Mouse (Mus musculus) ES-E14 (cell line): ENCODE data around the gene Krt6b. TPM values are rescaled to one million over a fixed set of nuclear protein-coding genes. Genes with fewer than 3 reads are reported as not detected.
"Not testable (repeated sequence)": the region's sequence is repeated elsewhere in the genome, so short reads cannot be mapped to it uniquely, and the experiment has no call there.

ENCODE experiments used
- DNase-seq: peaks from one replicate; pipeline ENCODE4 v3.0.0-alpha.2; 2013; ENCODE audit warnings: low read depth, low spot score
- H3K27ac ChIP-seq: 2 replicates; pipeline ENCODE4 v1.5.1; 2012; ENCODE audit warnings: low read depth, mild to moderate bottlenecking, low read length, moderate library complexity, mixed read lengths; ENCODE audit not compliant: poor library complexity, insufficient read depth, severe bottlenecking
- H3K36me3 ChIP-seq: 2 replicates; pipeline ENCODE4 v1.6.1; 2012; ENCODE audit warnings: mild to moderate bottlenecking, low read length, moderate library complexity, mixed read lengths; ENCODE audit not compliant: control insufficient read depth, poor library complexity, insufficient read depth, severe bottlenecking
- H3K4me1 ChIP-seq, 2 experiments: fragments of 150-350 bp in 1 of 2; sonication (generic) in 1 of 2; 2 replicates each; pipeline ENCODE4 v1.6.1; 2012; ENCODE audit warnings: low read length in 2 of 2, mild to moderate bottlenecking in 1 of 2, mixed read lengths in 1 of 2; ENCODE audit not compliant: control insufficient read depth in 2 of 2, insufficient read depth in 2 of 2, poor library complexity in 1 of 2
- H3K4me3 ChIP-seq, 2 experiments: fragments of 150-350 bp in 1 of 2; sonication (generic) in 1 of 2; 2 replicates each; pipeline ENCODE4 v1.5.1; 2012; ENCODE audit warnings: low read length in 2 of 2, low read depth in 1 of 2, mild to moderate bottlenecking in 1 of 2, mixed read lengths in 1 of 2; ENCODE audit not compliant: insufficient read depth in 1 of 2, poor library complexity in 1 of 2, severe bottlenecking in 1 of 2
- H3K9ac ChIP-seq: 2 replicates; pipeline ENCODE4 v1.6.1; 2012; ENCODE audit warnings: low read depth, mild to moderate bottlenecking, low read length, mixed read lengths; ENCODE audit not compliant: poor library complexity, insufficient read depth, severe bottlenecking
- H3K9me3 ChIP-seq: fragments of 150-350 bp; sonication (generic); 2 replicates; pipeline ENCODE4 v1.6.1; 2012; ENCODE audit warnings: low read depth, mild to moderate bottlenecking, low read length; ENCODE audit not compliant: control insufficient read depth, insufficient read depth
- CHD2 ChIP-seq: IDR thresholded peaks from 2 replicates; pipeline ENCODE4 v1.6.1; 2014; ENCODE audit warnings: mild to moderate bottlenecking, low read depth, low read length, inconsistent platforms
- HCFC1 ChIP-seq: IDR thresholded peaks from 2 replicates; pipeline ENCODE4 v1.6.1; 2012; ENCODE audit warnings: low read length, inconsistent platforms, borderline replicate concordance; ENCODE audit not compliant: insufficient read depth
- MAFK ChIP-seq: IDR thresholded peaks from 2 replicates; pipeline ENCODE4 v1.6.1; 2014; ENCODE audit warnings: mild to moderate bottlenecking, low read depth, low read length, inconsistent platforms; ENCODE audit not compliant: insufficient read depth
- ZC3H11A ChIP-seq: IDR thresholded peaks from 2 replicates; pipeline ENCODE4 v1.6.1; 2012; ENCODE audit warnings: low read depth, mild to moderate bottlenecking, inconsistent platforms, low read length, borderline replicate concordance
- ZNF384 ChIP-seq: IDR thresholded peaks from 2 replicates; pipeline ENCODE4 v1.6.1; 2012; ENCODE audit warnings: low read depth, low read length, inconsistent platforms
- in situ Hi-C, 2 experiments: fragments of 600-800 bp; cut with MboI; formaldehyde crosslinking; loops; one replicate each; pipeline ENCODE4 v1.15.1; 2025; ENCODE audit warnings: low sequenced_read_pairs in 2 of 2, inconsistent platforms in 1 of 2; ENCODE audit not compliant: unreplicated experiment in 2 of 2
- total RNA-seq: library from RNA; depleted of rRNA; stranded (reverse); fragments of 300-350 nt; gene quantifications from 2 replicates; pipeline ENCODE4 v1.2.3, GENCODE M21; 2012

The Krt6b gene
- total RNA-seq, 1 experiment = not detected

GRCm38 (mm10) chr15:101699866-101700265 is 19.8 kb upstream of the Krt6b start:
- H3K4me3 ChIP-seq = no peak overlapping the region
- H3K36me3 ChIP-seq = no peaks in the 10 kb centered on the region
- DNase-seq = no peak
- H3K9ac ChIP-seq = no peak overlapping the region
- no peaks in the 10 kb centered on the region for H3K9me3 ChIP-seq
- H3K27ac ChIP-seq = no peak overlapping the region
- in situ Hi-C loops = no loop called here
- TF ChIP-seq ZC3H11A (no peak), HCFC1 (no peak), ZNF384 (no peak), MAFK (no peak), CHD2 (no peak)
- no peaks in the 10 kb centered on the region for H3K4me1 ChIP-seq

- Histone ChIP-seq H3K9me3 (no peaks in the 10 kb centered on the region), H3K36me3 (no peaks in the 10 kb centered on the region), H3K4me1 (no peaks in the 10 kb centered on the region), H3K9ac (no peak overlapping the region), H3K27ac (no peak overlapping the region), H3K4me3 (no peak overlapping the region)
- DNase-seq = no peak
- in situ Hi-C loops = no loop called here
- TF ChIP-seq ZC3H11A (no peak), MAFK (no peak), ZNF384 (no peak), CHD2 (no peak), HCFC1 (no peak)
Measured at GRCm38 (mm10) chr15:101699192-101699591, 19.1 kb upstream of the Krt6b start.

GRCm38 (mm10) chr15:101697326-101698188 is 17.5 kb upstream of the Krt6b start:
- no peaks in the 10 kb centered on the region for H3K9me3 ChIP-seq
- no peak for DNase-seq
- H3K36me3 ChIP-seq = no peaks in the 10 kb centered on the region
- TF ChIP-seq ZNF384 = no peak
- TF ChIP-seq MAFK = no peak
- TF ChIP-seq ZC3H11A = no peak
- no peak for TF ChIP-seq HCFC1
- TF ChIP-seq CHD2 = no peak
- H3K27ac ChIP-seq = no peak overlapping the region
- no peak overlapping the region for H3K9ac ChIP-seq
- H3K4me1 ChIP-seq = no peaks in the 10 kb centered on the region
- in situ Hi-C loops = no loop called here
- no peak overlapping the region for H3K4me3 ChIP-seq

GRCm38 (mm10) chr15:101694207-101694606 is 14.1 kb upstream of the Krt6b start, which contains the start of gene Krt6a:
Gene Krt6a (minus strand): TSS chr15:101694307.
- Histone ChIP-seq H3K27ac (no peak within 1 kb of the TSS), H3K36me3 (no peaks in the 10 kb centered on the region), H3K9ac (no peak within 1 kb of the TSS), H3K9me3 (no peaks in the 10 kb centered on the region), H3K4me1 (no peaks in the 10 kb centered on the region), H3K4me3 (no peak within 1 kb of the TSS)
- DNase-seq = no peak
- TF ChIP-seq ZC3H11A = no peak
- TF ChIP-seq CHD2 = no peak
- TF ChIP-seq MAFK = no peak
- TF ChIP-seq HCFC1 = no peak
- no peak for TF ChIP-seq ZNF384
- in situ Hi-C loops = no loop called here

- H3K9ac ChIP-seq, H3K4me3 ChIP-seq, H3K36me3 ChIP-seq, H3K9me3 ChIP-seq, H3K27ac ChIP-seq, H3K4me1 ChIP-seq, in situ Hi-C loops, DNase-seq: not testable (repeated sequence)
Measured at GRCm38 (mm10) chr15:101690460-101690859, 10.4 kb upstream of the Krt6b start.
